Mouse (Mus musculus): ENCODE data around the gene Tbc1d22a. TPM values are rescaled to one million over a fixed set of nuclear protein-coding genes. Genes with fewer than 3 reads are reported as not detected.

The Tbc1d22a gene
- polyA plus RNA-seq, 1 experiment, result 39.8 TPM

GRCm38 (mm10) chr15:86487359-86487758, 273.1 kb downstream of the Tbc1d22a start:
- Histone ChIP-seq H3K4me3 (ENCODE audit: insufficient read depth, low read length) (no peak overlapping the region), H3K4me1 (ENCODE audit: control insufficient read depth, insufficient read depth, low read length) (peaks cover 13% of the 10 kb centered on the region), H3K27ac (ENCODE audit: insufficient read depth, low read depth, low read length) (no peak overlapping the region)
- TF ChIP-seq CTCF (IDR thresholded peaks at IDR 0.05; ENCODE audit: low read depth, low read length) (no peak), POLR2A (IDR thresholded peaks at IDR 0.05; ENCODE audit: borderline replicate concordance, low read depth, low read length) (no peak)

GRCm38 (mm10) chr15:86491434-86492099, 277.3 kb downstream of the Tbc1d22a start:
- no peak overlapping the region for H3K27ac ChIP-seq (ENCODE audit: insufficient read depth, low read depth, low read length)
- TF ChIP-seq CTCF (IDR thresholded peaks at IDR 0.05; ENCODE audit: low read depth, low read length), result no peak
- no peak for TF ChIP-seq POLR2A (IDR thresholded peaks at IDR 0.05; ENCODE audit: borderline replicate concordance, low read depth, low read length)
- no peak overlapping the region for H3K4me3 ChIP-seq (ENCODE audit: insufficient read depth, low read length)
- peaks cover 7% of the 10 kb centered on the region for H3K4me1 ChIP-seq (ENCODE audit: control insufficient read depth, insufficient read depth, low read length)

GRCm38 (mm10) chr15:86492636-86493035, 278.4 kb downstream of the Tbc1d22a start:
- Histone ChIP-seq H3K4me3 (ENCODE audit: insufficient read depth, low read length) (no peak overlapping the region), H3K27ac (ENCODE audit: insufficient read depth, low read depth, low read length) (no peak overlapping the region), H3K4me1 (ENCODE audit: control insufficient read depth, insufficient read depth, low read length) (peaks cover 8% of the 10 kb centered on the region)
- TF ChIP-seq CTCF (IDR thresholded peaks at IDR 0.05; ENCODE audit: low read depth, low read length) (no peak), POLR2A (IDR thresholded peaks at IDR 0.05; ENCODE audit: borderline replicate concordance, low read depth, low read length) (no peak)

GRCm38 (mm10) chr15:86496209-86496608, 281.9 kb downstream of the Tbc1d22a start:
- TF ChIP-seq CTCF (IDR thresholded peaks at IDR 0.05; ENCODE audit: low read depth, low read length) (no peak), POLR2A (IDR thresholded peaks at IDR 0.05; ENCODE audit: borderline replicate concordance, low read depth, low read length) (no peak)

GRCm38 (mm10) chr15:86496646-86497045, 282.4 kb downstream of the Tbc1d22a start:
- H3K27ac ChIP-seq (ENCODE audit: insufficient read depth, low read depth, low read length), result no peak overlapping the region
- H3K4me1 ChIP-seq (ENCODE audit: control insufficient read depth, insufficient read depth, low read length), result peaks cover 8% of the 10 kb centered on the region
- H3K4me3 ChIP-seq (ENCODE audit: insufficient read depth, low read length), result no peak overlapping the region
- TF ChIP-seq CTCF (IDR thresholded peaks at IDR 0.05; ENCODE audit: low read depth, low read length), result no peak
- TF ChIP-seq POLR2A (IDR thresholded peaks at IDR 0.05; ENCODE audit: borderline replicate concordance, low read depth, low read length), result no peak

More at GRCm38 (mm10) chr15:86496209-86496608, 281.9 kb downstream of the Tbc1d22a start:
- peaks cover 8% of the 10 kb centered on the region for H3K4me1 ChIP-seq (ENCODE audit: control insufficient read depth, insufficient read depth, low read length)
- no peak overlapping the region for H3K27ac ChIP-seq (ENCODE audit: insufficient read depth, low read depth, low read length)
- H3K4me3 ChIP-seq (ENCODE audit: insufficient read depth, low read length), result no peak overlapping the region

- H3K27ac ChIP-seq (ENCODE audit: insufficient read depth, low read depth, low read length), result no peak overlapping the region
- TF ChIP-seq POLR2A (IDR thresholded peaks at IDR 0.05; ENCODE audit: borderline replicate concordance, low read depth, low read length) (no peak), CTCF (IDR thresholded peaks at IDR 0.05; ENCODE audit: low read depth, low read length) (no peak)
- H3K4me1 ChIP-seq (ENCODE audit: control insufficient read depth, insufficient read depth, low read length), result peaks cover 8% of the 10 kb centered on the region
- no peak overlapping the region for H3K4me3 ChIP-seq (ENCODE audit: insufficient read depth, low read length)
Measured at GRCm38 (mm10) chr15:86500536-86500935, 286.3 kb downstream of the Tbc1d22a start.

- Histone ChIP-seq H3K4me3 (ENCODE audit: insufficient read depth, low read length) (no peak overlapping the region), H3K27ac (ENCODE audit: insufficient read depth, low read depth, low read length) (no peak overlapping the region), H3K4me1 (ENCODE audit: control insufficient read depth, insufficient read depth, low read length) (no peaks in the 10 kb centered on the region)
- no peak for TF ChIP-seq CTCF (IDR thresholded peaks at IDR 0.05; ENCODE audit: low read depth, low read length)
- TF ChIP-seq POLR2A (IDR thresholded peaks at IDR 0.05; ENCODE audit: borderline replicate concordance, low read depth, low read length), result no peak
Measured at GRCm38 (mm10) chr15:86503413-86503812, 289.2 kb downstream of the Tbc1d22a start.

- H3K4me1 ChIP-seq (ENCODE audit: control insufficient read depth, insufficient read depth, low read length), result no peaks in the 10 kb centered on the region
- no peak overlapping the region for H3K4me3 ChIP-seq (ENCODE audit: insufficient read depth, low read length)
- H3K27ac ChIP-seq (ENCODE audit: insufficient read depth, low read depth, low read length), result no peak overlapping the region
- no peak for TF ChIP-seq POLR2A (IDR thresholded peaks at IDR 0.05; ENCODE audit: borderline replicate concordance, low read depth, low read length)
- no peak for TF ChIP-seq CTCF (IDR thresholded peaks at IDR 0.05; ENCODE audit: low read depth, low read length)
Measured at GRCm38 (mm10) chr15:86506666-86507065, 292.4 kb downstream of the Tbc1d22a start.

- TF ChIP-seq CTCF (IDR thresholded peaks at IDR 0.05; ENCODE audit: low read depth, low read length), result no peak
- no peak for TF ChIP-seq POLR2A (IDR thresholded peaks at IDR 0.05; ENCODE audit: borderline replicate concordance, low read depth, low read length)
- Histone ChIP-seq H3K27ac (ENCODE audit: insufficient read depth, low read depth, low read length) (no peak overlapping the region), H3K4me3 (ENCODE audit: insufficient read depth, low read length) (no peak overlapping the region), H3K4me1 (ENCODE audit: control insufficient read depth, insufficient read depth, low read length) (no peaks in the 10 kb centered on the region)
Measured at GRCm38 (mm10) chr15:86507546-86507945, 293.3 kb downstream of the Tbc1d22a start.

GRCm38 (mm10) chr15:86508406-86509176, 294.3 kb downstream of the Tbc1d22a start:
- H3K4me1 ChIP-seq (ENCODE audit: control insufficient read depth, insufficient read depth, low read length), result no peaks in the 10 kb centered on the region
- no peak overlapping the region for H3K27ac ChIP-seq (ENCODE audit: insufficient read depth, low read depth, low read length)
- no peak for TF ChIP-seq CTCF (IDR thresholded peaks at IDR 0.05; ENCODE audit: low read depth, low read length)
- no peak for TF ChIP-seq POLR2A (IDR thresholded peaks at IDR 0.05; ENCODE audit: borderline replicate concordance, low read depth, low read length)
- no peak overlapping the region for H3K4me3 ChIP-seq (ENCODE audit: insufficient read depth, low read length)

Measured in bone marrow macrophage, adult 2 months (primary cell).